Mouse (Mus musculus): ENCODE measurements around the gene Tenm4.

DNA sequence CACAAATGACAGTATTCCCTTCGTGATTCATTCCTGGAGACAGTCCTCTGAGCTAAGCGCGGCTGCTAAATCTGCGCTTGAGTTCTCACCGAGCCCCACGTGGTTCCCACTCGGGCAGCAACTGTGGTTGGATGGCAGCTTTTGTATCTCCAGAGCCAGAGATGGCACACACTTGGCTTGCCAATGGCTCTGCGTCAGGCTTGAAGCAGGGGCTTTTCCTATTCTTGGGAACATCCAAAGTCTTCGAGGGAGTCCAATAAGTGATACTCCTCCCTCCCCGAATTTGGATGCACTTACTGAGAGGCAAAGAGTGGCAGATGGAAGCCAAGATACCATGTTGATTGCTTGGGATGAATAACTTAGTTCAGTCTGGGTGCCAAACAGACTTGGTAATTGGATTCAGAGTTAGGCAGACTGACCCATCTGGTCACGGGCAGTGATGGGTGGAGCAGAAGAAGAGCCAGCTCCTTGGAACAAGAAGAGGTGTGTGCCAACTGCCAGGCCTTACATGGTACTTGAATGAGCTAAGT is 303.6 kb downstream of the Tenm4 start:
- no peak for TF ChIP-seq POLR2A (IDR thresholded peaks at IDR 0.05; ENCODE audit: borderline replicate concordance, insufficient read depth, low read length)
- no peak for TF ChIP-seq CTCF (IDR thresholded peaks at IDR 0.05; ENCODE audit: borderline replicate concordance, insufficient read depth, low read depth, low read length)
